Mouse (Mus musculus): ENCODE results near the gene Pou3f3. TPM values are rescaled to one million over a fixed set of nuclear protein-coding genes. Genes with fewer than 3 reads are reported as not detected.

The Pou3f3 gene
- total RNA-seq, 2 experiments from 2014 or later = not detected

- no peak for ATAC-seq (replicated peaks; ENCODE audit: poor library complexity, severe bottlenecking)
Observed at GRCm38 (mm10) chr1:42709431-42710160, 14.0 kb downstream of the Pou3f3 start.

GRCm38 (mm10) chr1:42710234-42710633, 14.7 kb downstream of the Pou3f3 start:
- ATAC-seq (replicated peaks; ENCODE audit: poor library complexity, severe bottlenecking) = peak; percentile 55

GRCm38 (mm10) chr1:42710995-42711394, 15.4 kb downstream of the Pou3f3 start:
- no peak for ATAC-seq (replicated peaks; ENCODE audit: poor library complexity, severe bottlenecking)

DNA sequence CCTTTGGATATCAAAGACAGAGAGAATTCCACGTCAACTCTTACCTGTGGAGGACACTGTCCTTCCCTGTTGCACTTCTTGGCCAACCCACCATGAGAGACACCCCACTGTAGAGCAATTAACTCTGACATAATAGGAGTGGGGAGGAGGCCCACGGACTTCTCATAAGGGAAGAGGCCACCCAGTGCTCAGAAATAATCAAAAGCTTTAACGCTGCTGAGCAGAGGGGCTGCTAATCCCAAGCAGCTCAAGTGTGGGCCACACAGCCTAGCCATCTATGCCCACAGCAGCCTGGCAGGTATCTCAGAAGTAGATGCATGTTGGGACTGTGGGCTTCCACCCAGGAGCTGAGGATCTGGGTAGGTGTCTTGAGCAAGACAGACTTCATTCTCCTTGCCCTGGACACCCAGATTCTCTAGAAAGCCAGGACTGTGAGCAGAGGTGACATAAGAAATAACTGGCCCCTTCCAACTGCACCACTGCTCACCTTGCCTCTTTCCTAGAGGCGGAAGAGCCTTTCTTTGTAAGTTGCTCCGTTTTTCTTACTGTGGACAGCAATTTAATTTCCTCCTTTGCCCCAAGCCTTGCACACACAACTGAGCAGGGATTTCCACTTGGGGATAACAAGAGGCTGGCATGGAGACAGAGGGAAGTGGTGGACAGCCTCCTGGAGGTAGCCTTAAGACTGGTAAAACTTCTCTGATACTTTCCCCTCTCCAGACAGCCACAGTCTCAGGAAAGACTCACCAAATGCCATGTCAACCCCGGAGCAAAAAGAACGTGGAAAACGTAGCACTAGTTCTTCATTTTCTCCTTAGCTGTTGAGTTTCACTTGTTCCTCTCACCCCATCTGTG, 16.1 kb downstream of the Pou3f3 start:
- no peak for ATAC-seq (replicated peaks; ENCODE audit: poor library complexity, severe bottlenecking)

- no peak for ATAC-seq (replicated peaks; ENCODE audit: poor library complexity, severe bottlenecking)
Observed at GRCm38 (mm10) chr1:42712311-42712690, 16.7 kb downstream of the Pou3f3 start.

GRCm38 (mm10) chr1:42713104-42713932, 17.8 kb downstream of the Pou3f3 start:
- peak; percentile 33; the same call in 1 of the 2 replicates for ATAC-seq (replicated peaks; ENCODE audit: poor library complexity, severe bottlenecking)

DNA sequence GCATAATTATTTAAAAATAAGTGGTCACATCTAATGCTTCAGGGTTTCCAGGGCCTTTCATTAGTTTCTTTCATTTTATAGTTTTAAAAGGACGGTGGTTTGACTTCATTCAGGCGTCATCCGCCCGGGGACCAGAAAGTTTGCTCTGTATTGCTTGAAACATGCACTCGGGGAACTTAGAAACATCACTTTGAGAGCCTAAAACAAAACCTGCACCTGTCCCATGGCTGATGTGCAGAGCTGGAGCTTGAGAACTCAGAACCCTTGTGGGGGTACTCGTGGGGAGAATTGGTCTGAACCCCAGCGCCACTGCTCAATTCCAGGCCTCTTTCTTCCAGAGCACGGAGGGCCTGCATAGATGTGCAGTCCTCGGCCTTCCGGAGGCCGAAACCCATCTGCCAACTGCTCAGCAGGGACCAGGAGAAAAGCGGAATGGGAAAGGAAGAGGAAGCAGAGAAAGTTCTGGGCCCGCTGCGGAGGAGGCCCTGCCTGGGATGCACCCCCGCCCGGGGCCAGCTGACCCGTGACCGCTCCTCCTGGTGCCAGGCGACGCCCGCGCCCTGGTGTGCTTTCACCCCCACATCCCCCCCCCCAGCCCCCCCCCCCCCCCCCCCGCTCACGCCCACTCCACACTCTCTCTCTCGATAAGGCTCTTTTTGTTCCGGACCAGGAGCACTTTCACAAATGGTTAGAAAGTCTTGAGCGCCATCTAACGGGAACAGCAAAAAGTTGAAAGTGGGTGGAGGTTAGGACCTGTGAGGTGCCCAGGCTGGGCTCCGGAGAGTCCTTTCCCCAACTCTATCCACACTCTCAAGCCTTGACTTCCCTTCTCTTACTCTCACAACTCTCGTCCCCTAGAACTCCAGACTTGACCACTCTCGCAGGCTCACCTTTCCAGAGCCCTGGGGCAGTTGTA, 18.7 kb downstream of the Pou3f3 start:
- ATAC-seq (replicated peaks; ENCODE audit: poor library complexity, severe bottlenecking) = peak; percentile 34

- ATAC-seq (replicated peaks; ENCODE audit: poor library complexity, severe bottlenecking) = peak; percentile 16; the same call in 1 of the 2 replicates
Observed at GRCm38 (mm10) chr1:42718549-42718948, 23.0 kb downstream of the Pou3f3 start.

DNA sequence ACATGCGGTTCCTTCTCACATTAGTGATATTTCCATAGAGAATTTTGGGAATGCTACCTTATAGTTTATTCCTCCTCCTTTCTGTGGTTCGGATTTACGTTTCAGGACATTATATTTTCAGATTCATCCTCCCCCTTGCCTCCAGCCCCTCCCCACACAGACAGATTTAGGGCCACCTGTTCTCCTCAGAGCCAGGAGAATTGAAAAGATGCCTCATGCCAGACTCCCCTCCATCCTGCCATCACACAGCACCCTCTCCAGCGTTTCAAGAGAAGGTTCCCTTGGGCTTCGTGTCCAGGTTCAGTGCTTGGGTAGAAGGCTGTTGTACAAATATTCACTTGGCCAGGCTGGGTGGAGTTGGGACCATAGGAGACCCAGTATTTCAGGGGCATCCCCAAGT, 25.8 kb downstream of the Pou3f3 start:
- no peak for ATAC-seq (replicated peaks; ENCODE audit: poor library complexity, severe bottlenecking)

DNA sequence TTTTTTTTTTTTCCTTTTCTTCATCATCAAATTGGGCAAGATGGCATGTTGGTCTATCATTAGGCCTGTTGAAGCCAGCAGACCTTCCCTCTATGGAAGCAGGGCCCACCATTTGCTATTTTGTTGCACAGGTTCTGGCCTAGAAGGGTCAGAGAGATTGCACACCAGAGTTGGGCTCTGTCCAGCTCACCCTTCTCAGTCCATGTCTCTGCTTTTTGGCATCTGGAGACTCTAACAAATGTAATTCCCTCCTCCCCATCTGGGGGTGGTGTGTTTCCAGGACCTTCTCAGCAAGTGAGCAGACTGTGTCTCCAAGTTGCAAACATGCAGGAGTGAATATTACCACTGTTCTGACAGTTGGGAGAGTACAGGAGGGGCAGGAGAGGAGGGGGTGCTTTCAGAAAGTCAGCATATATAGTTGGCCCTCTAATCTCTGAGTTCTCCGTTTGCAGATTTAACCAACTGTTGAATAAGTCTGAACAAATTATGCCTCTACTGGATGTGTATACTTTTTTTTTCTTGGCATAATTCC, 28.3 kb downstream of the Pou3f3 start:
- no peak for ATAC-seq (replicated peaks; ENCODE audit: poor library complexity, severe bottlenecking)

- ATAC-seq (replicated peaks; ENCODE audit: poor library complexity, severe bottlenecking) = no peak
Observed at GRCm38 (mm10) chr1:42724881-42725280, 29.3 kb downstream of the Pou3f3 start.

DNA sequence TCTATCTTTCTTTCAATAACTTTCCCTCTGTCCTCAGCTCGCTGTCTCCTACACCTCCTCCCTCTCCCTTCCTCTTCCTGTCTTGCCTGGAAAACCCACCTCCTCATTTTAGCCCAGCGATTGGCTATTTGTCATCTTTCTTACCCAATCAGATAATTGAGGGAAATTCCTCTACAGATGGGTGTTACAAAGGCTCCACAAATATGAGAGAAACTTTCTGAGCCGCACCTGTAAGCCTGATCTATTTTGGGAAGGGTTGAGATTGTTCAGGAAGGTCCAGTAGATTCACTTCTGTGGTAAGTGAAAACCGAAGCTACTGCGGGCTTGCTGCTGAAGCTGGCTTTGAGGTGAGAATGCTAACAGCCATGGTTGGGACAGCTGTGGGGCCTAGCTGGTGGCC, 31.6 kb downstream of the Pou3f3 start:
- no peak for ATAC-seq (replicated peaks; ENCODE audit: poor library complexity, severe bottlenecking)

- no peak for ATAC-seq (replicated peaks; ENCODE audit: poor library complexity, severe bottlenecking)
Observed at GRCm38 (mm10) chr1:42727676-42728075, 32.1 kb downstream of the Pou3f3 start.

- no peak for ATAC-seq (replicated peaks; ENCODE audit: poor library complexity, severe bottlenecking)
Observed at GRCm38 (mm10) chr1:42741383-42742241, 46.0 kb downstream of the Pou3f3 start.

GRCm38 (mm10) chr1:42742242-42742560, 46.6 kb downstream of the Pou3f3 start:
- ATAC-seq (replicated peaks; ENCODE audit: poor library complexity, severe bottlenecking) = no peak

GRCm38 (mm10) chr1:42745047-42745446, 49.5 kb downstream of the Pou3f3 start:
- ATAC-seq (replicated peaks; ENCODE audit: poor library complexity, severe bottlenecking) = peak; percentile 73; the same call in 1 of the 2 replicates

DNA sequence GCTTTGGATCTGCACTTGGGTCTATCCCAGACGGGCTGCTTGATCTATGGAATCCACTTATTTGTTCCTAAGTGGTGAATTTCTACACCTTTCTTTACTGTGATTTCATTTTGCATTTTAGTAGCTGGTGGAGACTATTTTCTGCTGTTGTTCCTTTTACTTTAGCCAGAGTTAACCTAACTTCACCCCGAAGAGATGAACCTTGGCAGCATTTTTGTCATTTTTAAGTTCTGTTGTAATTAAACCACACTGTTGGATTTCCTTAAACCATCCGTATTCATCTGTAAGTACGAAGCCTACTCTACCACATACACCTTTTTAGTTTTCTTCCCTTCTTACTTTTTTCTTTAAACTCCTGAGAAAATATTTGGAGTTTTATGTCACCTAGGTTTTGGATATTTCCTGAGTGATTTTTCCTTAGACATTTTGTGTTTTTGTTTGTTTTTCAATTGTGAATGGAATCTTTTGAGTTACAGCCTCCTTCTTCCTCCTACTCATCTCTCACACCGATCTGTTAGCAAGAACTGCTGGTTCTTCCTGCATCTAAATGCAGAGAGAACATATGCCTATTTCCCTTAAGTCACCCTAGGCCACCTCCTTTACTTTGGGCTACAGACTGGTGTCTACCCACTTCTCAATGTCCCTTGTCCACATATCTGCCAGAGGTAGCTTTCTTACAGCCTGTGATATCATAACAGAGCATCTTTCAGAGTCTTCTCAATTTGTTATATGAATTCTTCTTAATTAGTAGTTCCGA, 54.1 kb downstream of the Pou3f3 start:
- ATAC-seq (replicated peaks; ENCODE audit: poor library complexity, severe bottlenecking) = no peak

Data from granulocyte monocyte progenitor cell, adult 5-6 weeks (primary cell).